Mouse (Mus musculus): ENCODE results near the gene Ddx46. TPM values are rescaled to one million over a fixed set of nuclear protein-coding genes. Genes with fewer than 3 reads are reported as not detected.

The Ddx46 gene
- 99.2 TPM for polyA plus RNA-seq (2014; fragmentation: Illumina TruSeq; extraction: RNeasy Lipid Tissue Mini Kit (QIAGEN cat#74804); ENCODE audit: low read depth, low replicate concordance)

GRCm38 (mm10) chr13:55634639-55635127 is at the start of gene Ddx46:
Gene Ddx46 (plus strand): TSS chr13:55635027.

DNA sequence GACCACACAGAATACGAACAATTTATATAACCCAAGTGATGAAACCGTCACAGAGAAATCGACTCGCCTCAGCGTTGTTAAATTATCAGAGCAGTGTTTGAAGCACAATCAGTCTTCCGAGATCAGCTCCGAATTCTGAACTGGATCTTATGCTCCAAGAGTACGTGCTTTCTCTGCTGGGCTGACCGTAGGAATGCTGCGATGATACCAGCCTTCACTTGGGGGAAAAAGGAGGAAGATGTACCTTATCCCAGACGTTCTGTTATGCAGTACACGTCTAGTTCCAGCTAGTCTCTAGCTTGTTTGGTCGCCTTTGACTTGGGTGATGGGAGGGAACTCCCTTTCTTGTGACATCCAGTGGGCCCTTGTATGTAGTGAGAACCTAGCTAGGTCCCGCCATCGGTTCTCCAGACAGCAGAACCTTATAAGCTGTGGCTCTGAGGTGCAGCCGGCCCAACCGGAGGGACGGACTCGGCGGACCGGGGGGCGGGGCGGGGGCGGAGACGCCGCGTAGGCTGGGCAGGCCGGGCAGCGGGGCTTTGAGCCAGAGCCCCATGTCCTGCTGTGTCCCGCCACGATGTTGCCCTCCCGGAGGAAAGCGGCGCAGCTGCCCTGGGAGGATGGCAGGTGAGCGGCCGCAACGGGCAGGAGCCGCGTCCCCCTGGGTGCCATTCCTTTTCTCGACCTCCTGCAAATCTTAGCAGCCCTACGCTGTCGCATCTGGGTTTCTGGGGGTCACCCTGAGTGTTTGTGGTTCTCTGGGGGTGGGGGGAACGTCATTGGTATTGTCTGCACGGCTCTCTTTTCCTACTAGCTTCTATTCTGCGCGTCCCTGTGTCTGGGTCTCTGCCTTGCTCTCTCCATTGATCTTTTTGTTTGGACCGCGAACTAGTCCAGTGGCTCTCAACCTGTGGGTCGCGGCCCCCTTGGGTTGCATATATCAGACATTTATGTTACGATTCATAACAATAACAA is 35.0 kb upstream of the Ddx46 start, which contains the start of gene B4galt7:
Gene B4galt7 (plus strand): TSS at position 331 of the 975 bp plus-strand sequence.

GRCm38 (mm10) chr13:55622649-55623541 is 11.9 kb upstream of the Ddx46 start, which contains the start of gene Caml:
Gene Caml (plus strand): TSS chr13:55623005.

GRCm38 (mm10) chr13:55692535-55693242 is 57.9 kb downstream of the Ddx46 start, which contains the start of gene B230219D22Rik:
Gene B230219D22Rik (plus strand): TSS chr13:55693124.

DNA sequence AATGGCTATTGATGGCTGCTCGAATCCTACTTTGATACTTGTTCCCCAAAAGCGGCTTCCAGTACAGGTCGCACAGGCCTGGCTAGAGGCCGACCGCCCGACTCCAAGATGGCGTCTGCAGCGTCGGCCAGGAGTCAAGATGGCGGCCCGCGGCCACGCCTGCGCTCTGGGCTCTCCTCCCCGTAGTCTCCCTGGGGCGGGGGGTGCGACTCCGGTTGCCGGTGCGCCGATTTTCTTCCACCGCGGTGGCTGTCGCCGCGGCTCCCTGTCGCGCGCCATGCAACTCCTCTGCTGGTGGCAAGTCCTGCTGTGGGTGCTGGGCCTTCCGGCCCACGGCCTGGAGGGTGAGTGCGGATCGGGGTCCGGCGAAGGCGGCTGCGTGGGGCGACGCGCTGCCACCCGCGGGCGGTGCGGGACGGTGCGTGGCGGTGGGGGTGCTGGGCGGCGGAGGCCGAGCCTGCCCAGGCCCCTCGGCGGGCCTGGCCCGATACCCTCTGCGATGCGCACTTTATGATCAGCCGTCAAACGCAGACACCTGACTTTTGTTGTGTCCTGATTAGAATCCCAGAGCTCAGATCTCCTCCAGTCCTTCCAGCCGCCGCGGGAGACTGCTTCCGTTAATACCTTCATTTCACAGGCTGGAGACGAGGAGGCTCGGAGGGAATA is 79.8 kb downstream of the Ddx46 start, which contains the start of gene Txndc15:
Gene Txndc15 (plus strand): TSS at position 150 of the 666 bp plus-strand sequence.

GRCm38 (mm10) chr13:55727120-55727838 is 92.5 kb downstream of the Ddx46 start, which contains the start of gene Pcbd2:
Gene Pcbd2 (plus strand): TSS chr13:55727368.

Other genes starting within 250 kb of the Ddx46 start
- gene Slc34a1, start 236.8 kb upstream of the Ddx46 start, polyA plus RNA-seq (2014; fragmentation: Illumina TruSeq; extraction: RNeasy Lipid Tissue Mini Kit (QIAGEN cat#74804); ENCODE audit: low read depth, low replicate concordance): not detected
- 0.50 TPM for gene Pfn3, start 219.8 kb upstream of the Ddx46 start, polyA plus RNA-seq (2014; fragmentation: Illumina TruSeq; extraction: RNeasy Lipid Tissue Mini Kit (QIAGEN cat#74804); ENCODE audit: low read depth, low replicate concordance)
- not detected for gene F12, start 208.2 kb upstream of the Ddx46 start, polyA plus RNA-seq (2014; fragmentation: Illumina TruSeq; extraction: RNeasy Lipid Tissue Mini Kit (QIAGEN cat#74804); ENCODE audit: low read depth, low replicate concordance)
- 1.5 TPM for gene Grk6, start 190.0 kb upstream of the Ddx46 start, polyA plus RNA-seq (2014; fragmentation: Illumina TruSeq; extraction: RNeasy Lipid Tissue Mini Kit (QIAGEN cat#74804); ENCODE audit: low read depth, low replicate concordance)
- gene Prr7, start 170.8 kb upstream of the Ddx46 start, polyA plus RNA-seq (2014; fragmentation: Illumina TruSeq; extraction: RNeasy Lipid Tissue Mini Kit (QIAGEN cat#74804); ENCODE audit: low read depth, low replicate concordance): not detected
- 1.4 TPM for gene Dbn1, start 146.9 kb upstream of the Ddx46 start, polyA plus RNA-seq (2014; fragmentation: Illumina TruSeq; extraction: RNeasy Lipid Tissue Mini Kit (QIAGEN cat#74804); ENCODE audit: low read depth, low replicate concordance)
- gene Pdlim7, start 121.4 kb upstream of the Ddx46 start, polyA plus RNA-seq (2014; fragmentation: Illumina TruSeq; extraction: RNeasy Lipid Tissue Mini Kit (QIAGEN cat#74804); ENCODE audit: low read depth, low replicate concordance): 0.13 TPM
- gene Dok3, start 105.7 kb upstream of the Ddx46 start, polyA plus RNA-seq (2014; fragmentation: Illumina TruSeq; extraction: RNeasy Lipid Tissue Mini Kit (QIAGEN cat#74804); ENCODE audit: low read depth, low replicate concordance): not detected
- 3.1 TPM for gene Ddx41, start 98.4 kb upstream of the Ddx46 start, polyA plus RNA-seq (2014; fragmentation: Illumina TruSeq; extraction: RNeasy Lipid Tissue Mini Kit (QIAGEN cat#74804); ENCODE audit: low read depth, low replicate concordance)
- 2.9 TPM for gene Fam193b, start 63.9 kb upstream of the Ddx46 start, polyA plus RNA-seq (2014; fragmentation: Illumina TruSeq; extraction: RNeasy Lipid Tissue Mini Kit (QIAGEN cat#74804); ENCODE audit: low read depth, low replicate concordance)
- 17.2 TPM for gene Tmed9, start 61.3 kb upstream of the Ddx46 start, polyA plus RNA-seq (2014; fragmentation: Illumina TruSeq; extraction: RNeasy Lipid Tissue Mini Kit (QIAGEN cat#74804); ENCODE audit: low read depth, low replicate concordance)
- 2.7 TPM for gene B4galt7, start 35.1 kb upstream of the Ddx46 start, polyA plus RNA-seq (2014; fragmentation: Illumina TruSeq; extraction: RNeasy Lipid Tissue Mini Kit (QIAGEN cat#74804); ENCODE audit: low read depth, low replicate concordance)
- gene Caml, start 12.0 kb upstream of the Ddx46 start, polyA plus RNA-seq (2014; fragmentation: Illumina TruSeq; extraction: RNeasy Lipid Tissue Mini Kit (QIAGEN cat#74804); ENCODE audit: low read depth, low replicate concordance): 38.8 TPM
- 19.5 TPM for gene B230219D22Rik, start 58.1 kb downstream of the Ddx46 start, polyA plus RNA-seq (2014; fragmentation: Illumina TruSeq; extraction: RNeasy Lipid Tissue Mini Kit (QIAGEN cat#74804); ENCODE audit: low read depth, low replicate concordance)
- gene Txndc15, start 79.6 kb downstream of the Ddx46 start, polyA plus RNA-seq (2014; fragmentation: Illumina TruSeq; extraction: RNeasy Lipid Tissue Mini Kit (QIAGEN cat#74804); ENCODE audit: low read depth, low replicate concordance): 17.8 TPM
- 3.3 TPM for gene Pcbd2, start 92.3 kb downstream of the Ddx46 start, polyA plus RNA-seq (2014; fragmentation: Illumina TruSeq; extraction: RNeasy Lipid Tissue Mini Kit (QIAGEN cat#74804); ENCODE audit: low read depth, low replicate concordance)
- gene Catsper3, start 149.5 kb downstream of the Ddx46 start, polyA plus RNA-seq (2014; fragmentation: Illumina TruSeq; extraction: RNeasy Lipid Tissue Mini Kit (QIAGEN cat#74804); ENCODE audit: low read depth, low replicate concordance): 130 TPM
- gene Pitx1, start 201.2 kb downstream of the Ddx46 start, polyA plus RNA-seq (2014; fragmentation: Illumina TruSeq; extraction: RNeasy Lipid Tissue Mini Kit (QIAGEN cat#74804); ENCODE audit: low read depth, low replicate concordance): not detected

All from testis, adult 10 weeks (tissue).